Mouse (Mus musculus) cerebellum, adult 9-11 months (tissue): ENCODE results near the gene Epn1.
A peak's percentile ranks its signal among the peaks of the same experiment; 100 is the strongest.
"Not testable (repeated sequence)": the region's sequence is repeated elsewhere in the genome, so short reads cannot be mapped to it uniquely, and the experiment has no call there.

Experiments
- DNase-seq: peaks from one replicate; pipeline ENCODE4 v3.0.0; 2022

The Epn1 gene

DNA sequence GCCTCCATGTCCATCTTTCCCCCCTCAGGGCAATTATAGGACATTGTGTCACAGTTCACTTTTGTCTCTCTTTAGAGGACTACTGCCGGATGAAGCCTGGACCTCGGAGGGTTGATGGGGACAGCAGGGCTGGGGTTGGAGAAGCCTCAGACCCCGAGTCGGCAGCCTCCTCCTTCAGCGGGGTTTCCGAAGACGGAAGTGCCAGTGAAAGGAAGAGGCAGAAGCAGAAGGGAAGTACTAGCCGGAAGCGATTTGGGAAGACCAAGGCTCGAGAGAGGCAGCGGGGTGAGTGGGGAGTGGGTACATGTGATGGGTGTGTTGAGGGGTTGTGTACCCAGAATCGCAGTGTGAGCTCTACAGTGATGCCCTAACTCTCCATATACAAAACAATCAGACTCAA is 20.6 kb upstream of the Epn1 start:
- peak; percentile 73 for DNase-seq

DNA sequence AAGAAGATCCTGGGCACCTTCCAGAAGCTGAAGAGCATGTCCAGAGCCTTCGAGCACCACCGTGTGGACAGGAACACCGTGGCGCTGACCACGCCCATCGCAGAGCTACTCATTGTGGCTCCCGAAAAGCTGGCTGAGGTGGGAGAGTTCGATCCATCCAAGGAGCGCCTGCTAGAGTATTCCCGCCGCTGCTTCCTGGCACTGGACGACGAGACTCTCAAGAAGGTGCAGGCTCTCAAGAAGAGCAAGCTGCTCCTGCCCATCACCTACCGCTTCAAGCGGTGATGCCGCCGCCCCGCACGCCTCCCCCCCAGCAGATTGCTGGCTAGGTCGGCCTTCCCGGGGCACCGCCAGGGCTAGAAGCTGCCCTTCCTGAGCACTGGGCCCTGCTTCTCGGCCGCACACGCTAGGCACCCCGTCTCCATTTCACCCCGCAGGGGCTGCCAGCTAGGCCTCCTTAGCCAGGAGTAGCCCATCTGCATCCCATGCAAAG is 19.8 kb upstream of the Epn1 start:
- DNase-seq, result peak; percentile 94

DNA sequence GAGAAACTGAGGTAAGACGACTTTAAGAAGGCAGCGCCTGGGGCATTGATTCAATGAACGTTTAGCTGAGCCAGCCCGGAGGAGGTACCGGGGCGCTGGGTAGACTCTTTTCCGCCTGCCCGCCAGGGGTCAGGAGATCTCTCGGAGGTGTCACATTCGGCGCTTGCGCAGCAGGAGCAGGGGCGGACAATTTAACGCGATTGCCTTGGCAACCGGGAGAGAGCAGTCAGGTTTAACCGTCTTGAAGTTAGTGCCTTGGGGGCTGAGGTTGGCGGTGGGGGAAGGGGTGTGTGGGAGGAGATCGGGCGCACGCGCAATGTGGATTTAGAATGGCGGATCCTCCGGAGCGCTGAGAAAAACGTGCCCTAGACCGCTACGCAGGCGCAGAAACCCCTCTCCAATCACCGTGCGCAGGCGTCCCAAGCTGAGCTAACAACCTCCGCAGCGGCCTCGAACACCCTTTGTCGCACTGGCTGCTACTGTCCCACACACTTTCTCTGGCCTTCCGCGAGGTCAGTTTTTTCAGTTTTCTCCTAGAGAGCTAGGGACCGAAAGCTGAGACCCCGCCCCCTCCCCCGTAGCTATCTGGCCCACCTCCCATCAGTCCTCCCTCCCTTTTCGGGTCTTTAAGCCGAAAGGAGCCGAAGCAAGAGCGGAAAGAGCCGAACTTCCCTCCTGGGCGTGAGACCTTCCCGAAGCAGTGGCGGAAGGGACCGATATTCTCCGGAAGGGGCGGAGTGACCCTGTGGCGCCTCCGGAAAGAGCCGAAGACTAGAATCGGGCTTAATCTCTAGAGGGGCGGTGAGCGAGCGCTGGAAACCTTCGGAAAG is 18.9 kb upstream of the Epn1 start:
- DNase-seq, result peak; percentile 98

DNA sequence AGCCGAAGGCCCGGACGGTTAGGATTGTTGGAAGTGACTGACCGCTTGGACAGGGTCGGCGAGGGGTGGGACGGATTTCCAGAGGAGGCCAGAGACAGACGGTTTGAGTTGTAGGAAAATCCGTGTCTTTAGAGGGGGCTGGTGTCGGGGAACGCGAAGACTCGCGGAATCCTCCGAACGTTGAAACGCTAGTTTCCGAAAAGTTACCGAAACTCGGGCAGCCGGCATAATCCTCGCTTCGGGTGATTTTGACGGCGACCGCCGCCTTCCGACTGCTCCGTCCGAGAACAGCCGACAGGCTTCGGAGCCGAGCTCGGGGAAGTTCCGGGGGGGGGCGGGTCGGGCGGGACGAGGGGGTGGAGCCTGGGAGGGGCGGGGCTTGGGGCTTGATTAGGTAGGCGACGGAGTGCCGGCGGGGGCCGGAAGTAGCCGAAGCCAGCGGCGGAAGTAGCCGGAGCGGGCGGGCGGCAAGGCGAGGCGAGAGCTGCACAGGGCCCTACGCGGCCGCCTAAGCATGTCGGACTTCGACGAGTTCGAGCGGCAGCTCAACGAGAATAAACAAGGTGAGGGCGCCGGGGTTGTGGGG is 18.2 kb upstream of the Epn1 start, which contains the start of gene U2af2:
Gene U2af2 (plus strand): TSS at position 370 of the 586 bp plus-strand sequence.
- peak; percentile 96 for DNase-seq

DNA sequence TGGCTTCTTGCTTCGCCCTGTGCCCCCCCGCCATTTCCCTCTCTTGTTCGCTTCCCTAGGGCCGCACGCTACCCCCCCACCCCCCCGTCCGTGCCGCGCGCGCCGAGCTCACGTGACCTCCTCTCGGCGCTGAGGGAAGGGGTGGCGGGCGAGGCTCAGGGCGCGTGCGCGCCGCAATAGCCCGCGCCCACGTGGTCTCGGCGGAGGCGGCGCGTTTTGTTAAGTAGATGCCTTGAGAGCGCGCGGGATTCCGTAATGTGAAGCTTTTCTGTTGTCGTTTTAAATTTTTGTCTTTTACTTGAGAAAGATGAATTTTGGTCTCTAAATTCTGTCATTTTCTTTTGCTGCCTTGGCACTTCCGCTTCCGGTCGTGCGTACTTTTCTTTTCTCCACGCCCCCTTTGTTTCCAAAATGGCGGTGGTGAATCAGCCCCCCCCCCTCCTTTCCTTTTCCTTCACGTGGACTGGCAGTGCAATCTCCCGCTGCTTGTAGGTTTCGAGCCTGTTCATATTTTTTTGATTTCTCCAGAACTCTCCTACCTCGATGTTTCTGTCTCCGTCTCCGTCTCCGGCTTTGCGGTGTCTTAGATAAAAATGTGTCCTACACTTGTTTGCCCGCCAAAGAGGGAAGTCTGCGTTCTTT is 17.6 kb upstream of the Epn1 start:
- DNase-seq, result no peak

DNA sequence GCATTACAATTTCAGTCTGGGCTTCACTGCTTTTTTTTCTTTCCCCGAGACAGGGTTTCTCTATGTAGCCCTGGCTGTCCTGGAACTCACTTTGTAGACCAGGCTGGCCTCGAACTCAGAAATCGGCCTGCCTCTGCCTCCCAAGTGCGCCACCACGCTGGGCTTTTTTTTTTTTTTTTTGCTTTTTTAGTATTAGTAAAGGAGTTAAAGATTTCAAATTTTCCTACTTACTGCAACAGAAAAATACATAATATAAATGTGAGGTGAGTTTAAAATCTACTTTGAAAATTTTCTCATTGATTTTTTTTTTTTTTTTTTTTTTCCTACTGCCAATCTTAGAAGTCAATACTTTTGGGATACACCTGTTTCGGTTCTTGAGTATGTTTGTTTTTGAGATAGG is 15.1 kb upstream of the Epn1 start:
- DNase-seq, result no peak

DNA sequence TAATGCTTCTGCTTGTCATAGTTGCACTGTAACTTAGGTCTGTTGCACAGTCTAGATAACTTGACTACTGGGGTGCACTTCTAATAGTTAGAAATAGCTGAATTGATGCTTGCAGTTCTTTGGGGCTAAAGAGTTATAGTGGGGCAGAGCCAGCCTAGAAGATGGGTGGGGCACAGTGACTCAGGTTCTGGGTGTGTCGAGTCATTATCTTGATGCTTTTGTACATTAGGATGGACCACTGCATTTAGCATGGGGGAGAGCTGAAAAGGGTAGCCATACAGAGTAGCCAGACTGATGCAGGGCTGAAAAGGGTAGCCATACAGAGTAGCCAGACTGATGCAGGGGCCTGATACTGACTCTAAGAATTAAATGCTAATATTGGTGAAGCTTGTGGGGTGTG is 6.4 kb upstream of the Epn1 start:
- DNase-seq, result no peak

DNA sequence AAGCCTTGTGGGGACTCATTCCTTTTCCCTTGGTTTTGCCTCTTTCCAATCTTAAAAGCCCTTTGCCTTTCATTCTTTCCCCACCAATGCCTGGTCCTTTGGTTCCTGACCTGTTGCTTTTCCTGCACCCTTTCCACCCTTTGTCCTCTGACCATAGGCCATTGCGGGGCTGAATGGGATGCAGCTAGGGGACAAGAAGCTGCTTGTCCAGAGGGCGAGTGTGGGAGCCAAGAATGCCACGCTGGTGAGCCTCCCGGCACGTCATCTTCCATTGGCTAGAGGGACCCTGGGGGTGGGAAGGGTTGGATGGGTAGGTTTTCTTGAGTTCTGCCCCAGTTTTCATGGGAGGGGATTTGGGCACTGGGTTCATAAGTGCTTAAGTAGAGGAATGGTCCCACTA is 5.1 kb upstream of the Epn1 start:
- DNase-seq, result no peak

DNA sequence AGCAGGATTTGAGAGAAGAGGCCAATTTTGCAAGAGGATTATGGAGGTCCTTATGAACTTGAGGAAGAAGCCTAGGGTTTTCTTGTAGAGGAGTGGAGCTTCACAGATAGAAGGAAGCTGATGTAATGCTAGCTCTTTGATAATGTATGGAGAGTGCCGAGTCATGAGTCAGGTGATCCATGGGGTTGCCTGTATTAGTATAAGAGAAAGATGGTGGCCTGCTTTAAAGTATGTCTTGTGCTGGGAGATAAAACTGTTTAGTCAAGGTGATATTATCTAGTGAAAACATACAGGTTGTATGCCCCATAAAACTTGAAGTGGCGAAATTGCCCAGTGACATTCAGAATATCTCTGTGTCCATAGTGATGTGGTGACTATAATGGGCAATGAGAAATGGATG is 3.1 kb upstream of the Epn1 start:
- DNase-seq, result no peak

DNA sequence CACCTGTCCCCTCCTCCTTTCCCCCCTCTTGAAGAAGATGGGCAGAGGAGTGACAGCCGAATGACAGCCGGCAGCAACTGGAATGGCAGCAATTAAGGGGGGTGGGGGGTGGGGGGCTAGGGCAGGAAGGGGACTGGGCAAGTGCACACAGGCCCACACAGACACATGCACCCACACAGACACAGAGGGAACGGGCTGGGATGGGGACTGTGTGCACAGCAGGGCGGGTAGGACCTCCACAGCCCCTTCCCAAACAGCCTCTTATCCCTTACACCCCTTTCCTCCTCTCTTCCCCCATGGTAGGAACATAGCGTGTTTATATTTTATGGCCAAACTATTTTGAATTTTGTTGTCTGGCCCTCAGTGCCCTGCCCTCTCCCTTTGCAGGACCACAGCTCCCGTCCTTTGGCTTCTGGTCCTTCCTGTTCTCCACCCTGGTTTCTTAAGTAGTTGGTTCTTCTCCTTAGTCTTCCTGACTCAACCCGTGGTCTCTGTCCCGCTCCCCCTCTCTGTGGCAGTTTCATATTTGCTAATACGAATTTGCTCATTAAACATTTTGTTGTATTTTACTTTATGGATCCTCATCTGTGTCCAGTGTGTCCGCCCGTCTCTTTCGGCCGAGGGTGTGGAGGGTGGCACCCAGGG is 548 bp upstream of the Epn1 start:
- not testable (repeated sequence) for DNase-seq

DNA sequence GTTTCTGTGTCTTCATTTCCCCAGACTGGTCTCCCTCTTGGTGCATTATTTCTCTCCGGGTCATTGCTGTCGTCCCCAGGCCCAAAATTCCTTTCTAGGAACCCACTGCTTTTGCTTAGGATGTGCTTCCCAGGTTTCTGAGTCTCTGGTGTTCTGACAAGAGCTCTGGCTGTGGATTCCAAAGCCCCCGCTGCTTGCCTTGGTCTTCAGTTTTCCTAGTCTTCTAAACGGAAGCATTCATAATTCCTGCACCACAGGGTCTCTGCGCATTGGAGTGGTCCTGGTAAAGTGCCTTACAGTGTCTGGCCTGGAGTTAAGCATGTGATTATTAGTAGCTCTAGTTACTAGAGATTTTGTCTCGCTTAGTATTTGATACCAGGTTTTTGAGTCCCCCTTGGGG is 780 bp downstream of the Epn1 start:
- DNase-seq, result peak; percentile 47

DNA sequence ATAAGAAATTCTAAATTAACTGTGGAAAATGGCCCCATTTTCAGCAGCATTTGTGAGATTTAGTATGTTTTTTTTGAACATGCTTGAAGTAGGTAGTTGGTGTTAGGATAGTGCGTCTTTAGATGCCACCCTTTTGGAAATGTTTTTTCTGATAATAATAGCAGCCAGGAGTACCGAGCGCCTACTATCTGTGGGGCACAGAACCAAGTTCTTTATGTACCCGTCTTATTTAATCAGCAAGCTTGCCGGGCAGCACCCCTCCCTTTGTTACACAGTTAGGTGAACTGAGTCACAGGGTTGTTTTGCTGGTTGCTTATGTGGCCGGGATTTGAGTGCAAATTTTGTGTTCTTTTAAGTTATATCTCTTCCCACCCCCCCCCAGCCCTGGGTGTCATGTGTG is 1.2 kb downstream of the Epn1 start:
- peak; percentile 31 for DNase-seq

DNA sequence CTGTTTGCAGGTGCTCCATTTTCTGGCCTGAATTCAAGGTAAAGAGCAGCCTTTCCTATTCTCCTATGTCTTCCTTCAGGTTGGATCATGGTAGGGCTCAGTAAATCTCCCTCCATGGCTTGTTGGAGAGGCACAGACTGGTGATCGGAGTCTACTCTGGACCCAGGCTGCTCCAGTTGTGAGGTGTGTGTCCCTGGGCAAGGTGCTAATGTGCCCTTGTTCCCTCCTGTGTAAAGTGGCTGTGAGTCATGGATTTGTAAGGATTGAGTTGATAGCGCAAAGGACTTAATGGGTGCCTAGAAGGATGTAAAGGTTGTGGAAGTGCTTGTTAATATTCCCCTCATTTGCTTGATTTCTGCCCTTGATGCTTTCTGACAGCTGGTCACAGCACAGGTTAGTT is 1.9 kb downstream of the Epn1 start:
- peak; percentile 15 for DNase-seq

DNA sequence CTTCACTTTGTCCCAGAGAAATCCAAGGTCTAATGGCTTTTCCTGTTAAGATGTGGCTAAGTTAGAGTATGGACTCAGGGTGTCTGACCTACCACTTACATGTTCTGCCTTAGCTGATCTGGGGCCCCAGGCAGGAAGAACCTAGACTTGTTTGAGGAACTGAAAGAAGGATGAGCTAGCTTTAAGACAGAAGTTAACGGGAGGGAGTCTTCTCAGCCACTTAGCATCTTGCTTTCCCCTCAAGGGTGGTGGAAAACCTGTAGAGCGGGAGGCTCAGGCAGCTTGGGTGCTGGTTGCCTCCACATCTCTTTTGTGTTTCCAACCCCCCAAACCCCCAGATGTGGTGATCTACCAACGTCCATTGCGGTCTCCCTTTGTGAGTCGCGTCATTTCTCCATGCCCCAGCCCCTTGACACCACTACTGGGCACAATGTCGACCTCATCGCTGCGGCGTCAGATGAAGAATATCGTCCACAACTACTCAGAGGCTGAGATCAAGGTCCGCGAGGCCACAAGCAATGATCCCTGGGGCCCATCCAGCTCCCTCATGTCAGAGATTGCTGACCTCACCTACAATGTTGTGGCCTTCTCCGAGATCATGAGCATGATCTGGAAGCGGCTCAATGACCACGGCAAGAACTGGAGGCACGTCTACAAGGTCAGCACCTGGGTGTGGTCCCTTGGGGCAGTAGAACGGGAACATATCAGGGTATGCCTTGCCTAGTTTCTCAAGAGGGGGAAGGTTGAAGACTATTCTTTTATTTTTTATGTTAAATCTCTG is 3.5 kb downstream of the Epn1 start:
- peak; percentile 24 for DNase-seq

DNA sequence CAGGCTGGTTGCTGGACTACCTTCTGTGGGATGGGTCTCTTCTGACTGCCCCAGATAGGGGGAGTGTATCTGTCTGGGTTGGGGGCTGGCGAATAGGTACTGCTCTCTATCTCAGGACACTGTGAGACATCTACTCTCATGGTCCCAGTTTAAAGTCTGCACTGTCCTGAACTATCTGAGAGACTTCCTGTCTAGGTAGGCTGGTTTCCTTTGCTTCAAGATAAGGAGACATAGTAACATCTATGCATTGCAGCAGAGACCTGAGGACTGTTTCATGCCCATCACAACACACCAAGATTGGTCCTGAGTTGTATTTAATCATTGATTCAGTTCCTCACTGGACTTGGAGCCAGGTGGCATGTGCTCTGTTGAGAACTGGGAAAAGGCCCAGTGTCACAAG is 5.5 kb downstream of the Epn1 start:
- no peak for DNase-seq

DNA sequence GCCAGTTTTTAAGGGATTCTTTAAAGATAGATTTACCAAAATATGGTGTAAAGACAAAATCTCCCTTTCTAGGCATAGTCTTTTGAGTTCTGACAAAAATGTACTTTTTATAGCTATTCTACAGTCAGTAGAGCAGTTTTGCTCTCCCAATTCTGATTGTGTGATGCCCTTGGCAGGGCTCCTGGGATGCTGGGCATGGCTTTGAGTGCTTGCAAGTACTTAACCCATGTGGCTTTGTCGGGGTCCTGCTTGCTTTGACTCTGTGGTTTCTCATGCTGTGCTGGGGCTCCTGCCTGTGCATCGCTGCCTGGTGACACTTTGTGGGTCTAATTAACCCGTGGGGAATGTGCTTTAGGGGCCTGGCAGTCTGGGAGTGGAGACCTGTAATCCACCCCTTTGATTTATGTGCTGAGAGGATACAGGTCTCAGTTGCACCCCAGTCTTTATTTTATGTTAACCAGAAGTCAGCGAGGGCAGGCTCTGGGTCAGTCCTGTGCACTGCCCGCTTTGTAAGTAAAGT is 6.9 kb downstream of the Epn1 start:
- peak; percentile 5 for DNase-seq

DNA sequence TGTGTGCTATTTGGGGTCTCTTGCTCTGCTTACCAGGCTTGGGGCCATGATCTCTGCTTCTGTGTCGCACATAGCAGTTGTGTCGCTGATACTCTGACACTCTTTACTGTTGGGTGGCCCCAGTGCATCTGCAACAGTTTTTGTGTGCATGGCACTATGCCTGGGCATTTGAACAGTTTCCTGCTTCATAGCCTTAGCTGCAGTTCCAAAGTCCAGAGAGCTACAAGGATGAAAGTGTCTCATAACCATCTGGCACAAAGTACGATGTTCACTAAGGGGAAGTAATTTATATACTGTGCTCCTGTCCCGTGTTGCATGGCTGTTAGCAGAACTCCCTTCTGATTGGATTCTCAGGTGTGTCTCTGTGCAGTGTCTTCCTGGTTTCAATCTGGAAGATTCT is 7.9 kb downstream of the Epn1 start:
- DNase-seq, result peak; percentile 5

DNA sequence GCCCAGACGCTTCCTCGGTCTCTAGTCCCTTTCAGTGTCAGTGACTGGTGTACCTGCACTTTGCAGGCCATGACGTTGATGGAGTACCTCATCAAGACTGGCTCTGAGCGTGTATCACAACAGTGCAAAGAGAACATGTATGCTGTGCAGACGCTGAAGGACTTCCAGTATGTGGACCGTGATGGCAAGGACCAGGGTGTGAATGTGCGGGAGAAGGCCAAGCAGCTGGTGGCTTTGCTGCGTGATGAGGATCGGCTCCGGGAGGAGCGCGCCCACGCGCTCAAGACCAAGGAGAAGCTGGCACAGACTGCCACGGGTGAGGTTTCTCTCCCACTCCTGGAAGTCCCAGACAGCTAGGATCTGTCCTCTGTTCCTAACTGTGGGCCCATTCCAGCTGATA is 9.8 kb downstream of the Epn1 start:
- DNase-seq, result peak; percentile 2

DNA sequence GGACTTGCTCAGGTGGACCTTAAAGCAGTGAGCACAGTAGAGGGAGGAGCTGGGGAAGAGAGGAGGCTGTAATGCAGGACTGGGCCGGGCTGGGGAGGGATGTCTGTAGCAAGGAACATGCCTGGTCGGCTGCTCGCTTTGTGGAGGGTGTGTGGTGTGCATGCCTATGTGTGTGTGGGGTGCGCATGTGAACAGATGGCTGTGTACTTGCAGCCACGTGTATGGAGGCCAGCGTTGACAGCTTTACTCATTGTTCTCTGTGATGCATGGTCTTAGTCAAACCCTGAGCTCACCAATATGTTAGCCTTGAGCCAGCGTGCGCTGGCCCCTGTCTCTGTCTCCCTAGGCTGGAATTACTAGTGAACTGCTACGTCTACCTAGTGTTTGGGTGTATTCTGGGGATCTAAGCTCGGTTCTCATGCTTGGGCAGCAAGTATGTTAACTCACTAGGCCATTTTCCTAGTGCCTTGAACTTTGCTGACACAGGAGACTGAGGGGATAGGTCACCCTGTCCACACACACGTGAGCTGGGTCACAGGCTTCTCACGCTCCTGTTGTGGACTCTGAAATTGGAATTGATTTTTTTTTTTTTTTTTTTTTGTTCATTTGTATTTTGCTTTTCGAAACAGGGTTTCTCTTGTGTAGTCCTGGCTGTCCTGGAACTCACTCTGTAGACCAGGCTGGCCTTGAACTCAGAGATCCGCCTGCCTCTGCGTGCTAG is 11.1 kb downstream of the Epn1 start:
- DNase-seq, result peak; percentile 1

DNA sequence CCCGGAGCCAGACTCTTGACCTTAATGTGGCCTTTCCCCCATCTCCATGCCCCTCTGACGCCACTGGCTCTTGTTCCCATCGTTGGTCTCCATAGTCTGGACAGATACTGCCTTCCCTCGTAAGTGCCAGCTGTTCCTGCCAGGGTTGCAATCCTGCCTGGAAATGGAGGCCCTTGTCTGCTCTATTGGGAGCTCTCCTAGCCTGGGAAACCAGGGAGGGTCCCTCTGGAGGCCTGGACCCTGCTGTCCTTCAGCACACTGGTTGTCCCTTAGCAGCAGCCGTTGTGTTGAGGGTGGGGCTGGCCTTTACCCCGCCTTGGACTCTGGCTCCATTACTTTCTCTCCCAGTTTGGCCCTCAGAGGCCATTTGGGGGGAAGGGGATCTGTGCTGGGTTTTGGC is 12.3 kb downstream of the Epn1 start:
- DNase-seq, result peak; percentile 4

DNA sequence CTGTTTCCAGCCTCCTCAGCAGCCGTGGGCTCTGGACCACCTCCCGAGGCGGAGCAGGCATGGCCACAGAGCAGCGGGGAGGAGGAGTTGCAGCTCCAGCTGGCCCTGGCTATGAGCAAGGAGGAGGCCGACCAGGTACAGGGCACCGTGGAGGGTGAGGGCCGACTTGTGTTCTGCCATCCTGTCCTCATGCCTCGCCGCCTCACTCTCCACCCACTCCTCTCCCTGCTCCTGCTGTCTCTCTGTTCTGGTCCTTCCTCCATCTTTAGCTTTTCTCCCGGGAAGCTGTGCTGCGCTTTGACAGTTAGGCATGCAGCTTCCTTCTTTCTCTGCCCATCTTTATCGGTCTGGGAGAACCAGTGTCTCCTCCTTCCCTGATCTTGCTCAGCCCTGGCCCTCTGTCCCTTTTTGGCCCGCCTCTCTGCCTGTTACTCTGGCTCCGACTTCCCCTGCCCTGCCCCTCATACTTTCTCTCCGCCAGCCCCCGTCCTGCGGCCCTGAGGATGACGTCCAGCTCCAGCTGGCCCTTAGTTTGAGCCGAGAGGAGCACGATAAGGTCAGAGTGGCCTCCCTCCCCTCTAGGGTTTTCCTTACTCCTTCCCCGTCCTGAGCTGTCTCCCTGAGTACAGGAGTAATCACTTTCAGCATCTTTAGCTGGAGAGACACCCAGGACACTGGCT is 12.9 kb downstream of the Epn1 start:
- DNase-seq, result peak; percentile 4
